Mouse (Mus musculus) embryonic facial prominence, embryonic 12.5 days (tissue): ENCODE results near the gene Ptgds. TPM values are rescaled to one million over a fixed set of nuclear protein-coding genes. Genes with fewer than 3 reads are reported as not detected.

Experiments used
- ATAC-seq: fragments of 200-750 bp; cut with Nextera tagmentation; 2 replicates; pipeline ENCODE4 v1.8.0; 2017; ENCODE audit not compliant: insufficient number of reproducible peaks, insufficient read depth, low FRiP score, low TSS enrichment
- H3K27ac ChIP-seq: fragments of 300-500 bp; sonication (generic); 2 replicates; pipeline ENCODE4 v1.5.1; 2016; ENCODE audit warnings: mild to moderate bottlenecking
- H3K27me3 ChIP-seq: fragments of 300-500 bp; sonication (generic); 2 replicates; pipeline ENCODE4 v1.6.1; 2016; ENCODE audit warnings: mild to moderate bottlenecking, moderate library complexity
- H3K36me3 ChIP-seq: fragments of 300-500 bp; sonication (generic); 2 replicates; pipeline ENCODE4 v1.6.1; 2016; ENCODE audit warnings: mild to moderate bottlenecking
- H3K4me1 ChIP-seq: fragments of 300-500 bp; sonication (generic); 2 replicates; pipeline ENCODE4 v1.6.1; 2016
- H3K4me2 ChIP-seq: fragments of 300-500 bp; sonication (generic); replicated peaks from 2 replicates; pipeline ENCODE4 v1.6.1; 2016; ENCODE audit warnings: mild to moderate bottlenecking, moderate library complexity
- H3K4me3 ChIP-seq: fragments of 300-500 bp; sonication (generic); 2 replicates; pipeline ENCODE4 v1.5.1; 2016; ENCODE audit warnings: mild to moderate bottlenecking
- H3K9ac ChIP-seq: fragments of 300-500 bp; sonication (generic); 2 replicates; pipeline ENCODE4 v1.6.1; 2016; ENCODE audit warnings: mild to moderate bottlenecking, moderate library complexity
- H3K9me3 ChIP-seq: fragments of 300-500 bp; sonication (generic); 2 replicates; pipeline ENCODE4 v1.6.1; 2016; ENCODE audit warnings: mild to moderate bottlenecking, moderate library complexity
- WGBS: fragments of 180-500 bp; shearing (Covaris S2); methylation state at CpG from one replicate; pipeline ENCODE4 v1.1.7; 2016; 5-methylcytosine and 5-hydroxymethylcytosine counted together
- polyA plus RNA-seq: library from polyadenylated mRNA; unstranded; fragments of >200 nt; fragmentation: Nextera tagmentation; extraction: Ambion mirVana; gene quantifications from 2 replicates; pipeline ENCODE4 v1.2.1, GENCODE M21; 2016

Gene Ptgds
- polyA plus RNA-seq, 1 experiment from 2014 or later, result 0.96 TPM

DNA sequence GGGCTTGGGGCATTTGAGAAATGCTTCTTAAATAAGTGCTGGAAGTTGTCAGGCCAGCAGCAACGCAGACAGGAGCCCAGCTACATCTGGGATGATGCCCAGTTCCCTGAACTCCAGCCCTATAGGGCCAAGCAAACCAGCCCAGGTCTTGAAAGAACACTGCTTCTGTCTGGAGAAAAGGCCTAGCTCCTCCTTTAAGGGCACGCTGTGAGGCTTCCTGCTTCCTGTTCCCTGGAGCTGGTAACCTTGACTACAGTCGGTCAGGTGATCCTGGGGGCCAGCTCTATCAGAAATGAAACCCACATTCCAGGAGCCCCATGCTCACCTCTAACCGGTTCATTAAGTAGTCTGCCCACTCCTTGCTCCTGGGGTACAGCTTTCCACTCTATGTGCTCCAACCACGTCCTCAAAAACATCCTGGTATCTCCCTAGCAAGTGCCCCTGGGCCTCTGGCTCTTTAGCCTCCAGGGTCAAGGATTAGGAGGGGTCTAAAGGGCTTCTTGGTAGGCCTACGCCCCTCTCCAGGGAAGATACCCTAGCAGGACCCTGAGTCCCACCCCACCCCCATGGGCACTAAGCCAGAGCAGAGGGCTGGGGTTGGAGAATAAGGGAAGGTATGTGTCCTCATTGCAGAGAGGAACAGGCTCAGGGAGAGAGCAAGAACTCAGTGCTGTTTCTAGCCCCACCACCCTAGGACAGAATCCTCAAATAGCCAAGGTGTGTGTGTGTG lies 28.2 kb upstream of the Ptgds start:
- no peak for ATAC-seq
- no peak overlapping the region for H3K9ac ChIP-seq

GRCm38 (mm10) chr2:25496462-25496861 lies 26.6 kb upstream of the Ptgds start:
- Histone ChIP-seq H3K27me3 (no peaks in the 10 kb centered on the region), H3K9ac (no peak overlapping the region), H3K4me1 (peaks cover 6% of the 10 kb centered on the region), H3K4me2 (no peak overlapping the region), H3K27ac (no peak overlapping the region), H3K36me3 (no peaks in the 10 kb centered on the region), H3K9me3 (no peaks in the 10 kb centered on the region), H3K4me3 (no peak overlapping the region)
- no peak for ATAC-seq
- WGBS, result 46% methylated on average over 4 of the region's 4 CpGs

More for the DNA sequence above, 28.2 kb upstream of the Ptgds start:
- H3K27ac ChIP-seq, result no peak overlapping the region
- no peak overlapping the region for H3K4me3 ChIP-seq
- H3K4me2 ChIP-seq, result no peak overlapping the region
- no peaks in the 10 kb centered on the region for H3K27me3 ChIP-seq
- H3K4me1 ChIP-seq, result peaks cover 13% of the 10 kb centered on the region
- WGBS, result 53% methylated on average over 6 of the region's 6 CpGs
- no peaks in the 10 kb centered on the region for H3K36me3 ChIP-seq
- H3K9me3 ChIP-seq, result no peaks in the 10 kb centered on the region

- H3K4me3 ChIP-seq, result no peak within 1 kb of the TSS
- 78% methylated on average over 5 of the region's 5 CpGs for WGBS
Measured at GRCm38 (mm10) chr2:25493476-25493961, 23.7 kb upstream of the Ptgds start, which contains the start of gene Lcn12. Gene Lcn12, minus strand, starts transcription at chr2:25493911.

GRCm38 (mm10) chr2:25492988-25493387 lies 23.1 kb upstream of the Ptgds start:
- no peak for ATAC-seq
- H3K4me1 ChIP-seq, result no peaks in the 10 kb centered on the region
- no peak overlapping the region for H3K27ac ChIP-seq
- H3K9me3 ChIP-seq, result no peaks in the 10 kb centered on the region
- H3K4me3 ChIP-seq, result no peak overlapping the region
- no peaks in the 10 kb centered on the region for H3K36me3 ChIP-seq
- WGBS, result 72% methylated on average over 5 of the region's 5 CpGs
- no peak overlapping the region for H3K4me2 ChIP-seq
- no peaks in the 10 kb centered on the region for H3K27me3 ChIP-seq
- no peak overlapping the region for H3K9ac ChIP-seq

More at GRCm38 (mm10) chr2:25493476-25493961, 23.7 kb upstream of the Ptgds start, which contains the start of gene Lcn12:
- Histone ChIP-seq H3K9ac (no peak within 1 kb of the TSS), H3K27ac (no peak within 1 kb of the TSS), H3K36me3 (no peaks in the 10 kb centered on the region), H3K4me1 (no peaks in the 10 kb centered on the region), H3K4me2 (no peak within 1 kb of the TSS), H3K27me3 (no peaks in the 10 kb centered on the region), H3K9me3 (no peaks in the 10 kb centered on the region)
- ATAC-seq, result no peak

DNA sequence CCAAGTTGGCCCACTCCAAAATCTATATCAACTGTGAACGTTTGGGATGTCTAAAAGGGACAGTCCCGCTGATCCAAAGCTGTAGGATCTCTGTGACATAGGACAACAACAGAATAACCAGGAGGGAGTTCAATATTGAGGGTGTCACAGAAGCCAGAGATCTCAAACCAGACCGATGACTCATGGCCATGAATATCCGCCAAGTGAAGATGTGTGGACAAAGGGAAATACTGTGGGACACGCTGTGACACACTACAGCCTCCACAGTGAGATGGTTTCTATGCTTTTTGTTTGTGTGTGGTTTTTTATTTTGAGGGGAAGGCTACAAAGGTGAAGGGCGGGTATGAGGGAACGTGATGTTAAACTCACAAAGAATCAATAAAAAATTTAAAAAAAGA lies 18.8 kb upstream of the Ptgds start:
- H3K27ac ChIP-seq, result no peak overlapping the region
- 80% methylated on average over 7 of the region's 7 CpGs for WGBS
- H3K36me3 ChIP-seq, result no peaks in the 10 kb centered on the region
- H3K4me1 ChIP-seq, result no peaks in the 10 kb centered on the region
- H3K27me3 ChIP-seq, result 0 out of 2 replicates have a peak, but pooled peaks cover 4% of the 10 kb centered on the region
- H3K4me2 ChIP-seq, result no peak overlapping the region
- no peaks in the 10 kb centered on the region for H3K9me3 ChIP-seq
- no peak for ATAC-seq
- H3K9ac ChIP-seq, result no peak overlapping the region
- no peak overlapping the region for H3K4me3 ChIP-seq

DNA sequence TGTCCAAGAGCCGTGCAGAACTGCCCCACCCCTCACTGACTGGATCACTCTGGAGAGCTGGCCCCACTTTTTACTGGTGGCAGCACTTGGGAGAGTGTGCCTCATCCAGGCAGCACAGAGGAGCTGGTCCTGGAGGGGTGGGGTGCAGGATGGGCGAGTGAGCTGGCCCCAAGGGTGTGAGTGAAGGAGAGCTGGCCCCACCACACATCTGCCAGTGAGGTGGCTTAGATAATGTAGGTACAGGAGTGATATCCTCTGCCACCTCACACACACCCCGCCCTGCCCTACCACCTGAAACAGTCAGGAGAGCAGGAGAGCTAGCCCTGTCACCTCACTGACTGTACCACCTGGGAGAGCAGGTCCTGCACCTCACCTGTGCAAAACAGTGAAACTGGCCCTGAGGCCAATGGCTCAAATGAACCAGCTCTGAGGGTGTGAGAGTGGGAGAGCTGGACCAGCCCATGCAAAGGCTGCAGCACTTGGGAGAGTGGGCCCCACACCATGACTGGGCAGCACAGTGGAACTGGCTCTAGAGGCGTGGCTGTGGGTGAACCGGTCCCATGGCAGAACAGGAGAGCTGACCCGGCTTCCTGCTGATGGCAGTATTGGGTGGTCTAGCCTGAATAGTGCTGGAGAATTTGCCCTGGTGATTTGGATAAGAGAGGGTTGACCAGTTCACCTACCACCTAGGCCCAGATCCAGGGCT lies 18.3 kb upstream of the Ptgds start:
- H3K27ac ChIP-seq, result no peak overlapping the region
- no peak for ATAC-seq
- no peaks in the 10 kb centered on the region for H3K9me3 ChIP-seq
- H3K4me1 ChIP-seq, result no peaks in the 10 kb centered on the region
- H3K4me3 ChIP-seq, result no peak overlapping the region
- H3K27me3 ChIP-seq, result 0 out of 2 replicates have a peak, but pooled peaks cover 4% of the 10 kb centered on the region
- H3K9ac ChIP-seq, result no peak overlapping the region
- H3K36me3 ChIP-seq, result no peaks in the 10 kb centered on the region
- H3K4me2 ChIP-seq, result no peak overlapping the region
- 72% methylated on average over 6 of the region's 6 CpGs for WGBS

- 64% methylated on average over 11 of the region's 11 CpGs for WGBS
- Histone ChIP-seq H3K36me3 (no peaks in the 10 kb centered on the region), H3K4me1 (no peaks in the 10 kb centered on the region), H3K9me3 (no peaks in the 10 kb centered on the region), H3K27me3 (0 out of 2 replicates have a peak, but pooled peaks cover 4% of the 10 kb centered on the region), H3K27ac (no peak overlapping the region), H3K4me2 (no peak overlapping the region), H3K4me3 (no peak overlapping the region), H3K9ac (no peak overlapping the region)
- no peak for ATAC-seq
Measured at GRCm38 (mm10) chr2:25484901-25485647, 15.2 kb upstream of the Ptgds start.

GRCm38 (mm10) chr2:25482969-25483368 lies 13.1 kb upstream of the Ptgds start:
- 29% methylated on average over 7 of the region's 7 CpGs for WGBS
- Histone ChIP-seq H3K4me3 (no peak overlapping the region), H3K4me1 (no peaks in the 10 kb centered on the region), H3K27me3 (0 out of 2 replicates have a peak, but pooled peaks cover 4% of the 10 kb centered on the region), H3K4me2 (no peak overlapping the region), H3K9me3 (no peaks in the 10 kb centered on the region), H3K9ac (no peak overlapping the region), H3K27ac (no peak overlapping the region), H3K36me3 (no peaks in the 10 kb centered on the region)
- ATAC-seq, result no peak

GRCm38 (mm10) chr2:25480541-25480940 lies 10.7 kb upstream of the Ptgds start:
- no peak overlapping the region for H3K4me2 ChIP-seq
- no peak for ATAC-seq
- no peaks in the 10 kb centered on the region for H3K4me1 ChIP-seq
- H3K27me3 ChIP-seq, result no peaks in the 10 kb centered on the region
- H3K27ac ChIP-seq, result no peak overlapping the region
- no peak overlapping the region for H3K4me3 ChIP-seq
- no peak overlapping the region for H3K9ac ChIP-seq
- WGBS, result 85% methylated on average over 1 of the region's 1 CpGs
- no peaks in the 10 kb centered on the region for H3K36me3 ChIP-seq
- H3K9me3 ChIP-seq, result no peaks in the 10 kb centered on the region

- H3K4me2 ChIP-seq, result no peak overlapping the region
- no peak overlapping the region for H3K9ac ChIP-seq
- H3K4me1 ChIP-seq, result no peaks in the 10 kb centered on the region
- H3K27me3 ChIP-seq, result no peaks in the 10 kb centered on the region
- no peak for ATAC-seq
- H3K36me3 ChIP-seq, result no peaks in the 10 kb centered on the region
- no peaks in the 10 kb centered on the region for H3K9me3 ChIP-seq
- WGBS, result 76% methylated on average over 10 of the region's 10 CpGs
- H3K4me3 ChIP-seq, result no peak overlapping the region
- no peak overlapping the region for H3K27ac ChIP-seq
Measured at GRCm38 (mm10) chr2:25479551-25480311, 9.9 kb upstream of the Ptgds start.
